Mouse (Mus musculus): ENCODE data around the gene Olfr996. TPM values are rescaled to one million over a fixed set of nuclear protein-coding genes. Genes with fewer than 3 reads are reported as not detected.
"Not testable (repeated sequence)": the region's sequence is repeated elsewhere in the genome, so short reads cannot be mapped to it uniquely, and the experiment has no call there.

Olfr996 gene
- not detected in 2 replicates for polyA plus RNA-seq (2015; fragmentation: Nextera tagmentation; extraction: Ambion mirVana)

DNA sequence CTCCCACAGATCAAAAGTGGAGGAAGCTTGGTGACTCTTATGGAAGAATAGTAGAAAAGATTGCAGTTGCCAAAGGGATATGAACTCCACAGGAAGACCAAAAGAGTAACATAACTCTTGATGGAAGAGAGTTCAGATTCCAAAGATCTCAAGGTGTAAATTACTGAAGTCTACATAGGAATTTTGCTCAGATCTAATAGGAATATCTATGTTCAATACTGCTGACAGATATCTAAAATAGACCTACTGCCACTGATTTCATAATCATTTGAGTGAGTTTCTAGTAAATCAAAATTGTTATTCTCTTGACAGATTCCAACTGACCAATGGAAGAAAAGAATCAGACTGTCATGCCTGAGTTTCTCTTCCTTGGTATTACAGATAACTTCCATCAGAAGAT, at the start of gene Olfr996:
TSS of gene Olfr996 (plus strand) at position 301 of the 400 bp plus-strand sequence.
- DNase-seq (no peak), ATAC-seq (no peak)
- no peak within 1 kb of the TSS for H3K9ac ChIP-seq (replicated peaks)
- no peaks in the 10 kb centered on the region for H3K27me3 ChIP-seq (ENCODE audit: insufficient read depth, low read length)
- no peaks in the 10 kb centered on the region for H3K36me3 ChIP-seq (replicated peaks; ENCODE audit: insufficient read depth, low read length)
- TF ChIP-seq EP300 (IDR thresholded peaks at IDR 0.05; ENCODE audit: low read depth) = no peak
- no peak for TF ChIP-seq CTCF (IDR thresholded peaks at IDR 0.05; ENCODE audit: low read depth)
- H3K4me2 ChIP-seq (ENCODE audit: low read depth, low read length) = no peak within 1 kb of the TSS
- no peak within 1 kb of the TSS for H3K27ac ChIP-seq (ENCODE audit: low read depth)
- no peaks in the 10 kb centered on the region for H3K4me1 ChIP-seq (ENCODE audit: insufficient read depth)
- no peaks in the 10 kb centered on the region for H3K9me3 ChIP-seq (ENCODE audit: low read length)
- H3K4me3 ChIP-seq (ENCODE audit: low read depth, low read length) = no peak within 1 kb of the TSS

DNA sequence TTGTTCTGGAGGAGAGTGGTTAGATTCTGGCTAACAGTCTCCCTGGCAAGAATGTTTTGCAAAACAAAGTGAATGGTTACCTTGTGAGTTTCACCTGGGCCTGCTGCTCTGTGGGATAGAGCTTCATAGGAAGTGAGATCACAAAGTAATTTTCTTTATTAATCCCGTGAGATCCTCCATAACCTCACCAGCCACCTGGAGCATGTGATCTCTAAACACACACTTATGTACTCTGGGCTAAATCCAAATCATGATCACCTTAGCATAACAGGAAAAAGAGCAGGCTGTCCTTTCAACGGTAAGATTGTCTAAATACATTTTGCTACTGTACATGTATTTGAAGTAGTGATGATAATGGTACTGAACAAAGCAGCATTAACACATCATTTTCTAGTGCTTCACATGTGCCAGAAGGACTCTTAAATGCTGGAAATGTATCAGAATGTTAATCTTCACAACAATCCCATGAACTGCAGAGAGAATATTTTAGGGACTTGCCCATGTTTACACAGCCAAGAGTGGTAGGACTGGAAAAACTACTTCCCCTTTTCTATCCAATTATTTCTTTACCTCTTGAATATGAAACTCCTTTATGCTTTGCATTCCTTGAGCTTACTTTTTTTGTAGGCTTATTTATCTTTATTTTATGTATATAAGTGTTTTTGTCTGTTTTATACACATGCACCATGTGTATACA, 46.8 kb upstream of the Olfr996 start:
- H3K36me3 ChIP-seq (replicated peaks; ENCODE audit: insufficient read depth, low read length) = no peaks in the 10 kb centered on the region
- no peaks in the 10 kb centered on the region for H3K27me3 ChIP-seq (ENCODE audit: insufficient read depth, low read length)
- no peaks in the 10 kb centered on the region for H3K9me3 ChIP-seq (ENCODE audit: low read length)
- ATAC-seq = no peak
- TF ChIP-seq CTCF (IDR thresholded peaks at IDR 0.05; ENCODE audit: low read depth) = no peak
- TF ChIP-seq EP300 (IDR thresholded peaks at IDR 0.05; ENCODE audit: low read depth) = no peak
- H3K4me2 ChIP-seq (ENCODE audit: low read depth, low read length) = no peak overlapping the region
- no peaks in the 10 kb centered on the region for H3K4me1 ChIP-seq (ENCODE audit: insufficient read depth)
- DNase-seq = no peak
- WGBS (ENCODE audit: insufficient replicate concordance) = 65% methylated on average over 2 of the region's 2 CpGs
- no peak overlapping the region for H3K9ac ChIP-seq (replicated peaks)
- no peak overlapping the region for H3K27ac ChIP-seq (ENCODE audit: low read depth)
- no peak overlapping the region for H3K4me3 ChIP-seq (ENCODE audit: low read depth, low read length)

GRCm38 (mm10) chr2:85533934-85534333, 45.1 kb upstream of the Olfr996 start:
- H3K4me2 ChIP-seq (ENCODE audit: low read depth, low read length) = no peak overlapping the region
- ATAC-seq (no peak), DNase-seq (no peak)
- H3K4me1 ChIP-seq (ENCODE audit: insufficient read depth) = no peaks in the 10 kb centered on the region
- H3K27ac ChIP-seq (ENCODE audit: low read depth) = no peak overlapping the region
- no peaks in the 10 kb centered on the region for H3K27me3 ChIP-seq (ENCODE audit: insufficient read depth, low read length)
- H3K36me3 ChIP-seq (replicated peaks; ENCODE audit: insufficient read depth, low read length) = no peaks in the 10 kb centered on the region
- no peaks in the 10 kb centered on the region for H3K9me3 ChIP-seq (ENCODE audit: low read length)
- no peak overlapping the region for H3K9ac ChIP-seq (replicated peaks)
- WGBS (ENCODE audit: insufficient replicate concordance) = 94% methylated on average over 1 of the region's 1 CpGs
- TF ChIP-seq CTCF (IDR thresholded peaks at IDR 0.05; ENCODE audit: low read depth) = no peak
- TF ChIP-seq EP300 (IDR thresholded peaks at IDR 0.05; ENCODE audit: low read depth) = no peak
- H3K4me3 ChIP-seq (ENCODE audit: low read depth, low read length) = no peak overlapping the region

- H3K27me3 ChIP-seq (ENCODE audit: insufficient read depth, low read length) = no peaks in the 10 kb centered on the region
- no peak for ATAC-seq
Observed at GRCm38 (mm10) chr2:85554806-85555205, 24.2 kb upstream of the Olfr996 start.

GRCm38 (mm10) chr2:85560226-85560625, 18.8 kb upstream of the Olfr996 start:
- Histone ChIP-seq H3K4me2 (ENCODE audit: low read depth, low read length) (no peak overlapping the region), H3K36me3 (replicated peaks; ENCODE audit: insufficient read depth, low read length) (no peaks in the 10 kb centered on the region), H3K9ac (replicated peaks) (no peak overlapping the region), H3K27me3 (ENCODE audit: insufficient read depth, low read length) (no peaks in the 10 kb centered on the region), H3K4me1 (ENCODE audit: insufficient read depth) (no peaks in the 10 kb centered on the region), H3K27ac (ENCODE audit: low read depth) (no peak overlapping the region), H3K4me3 (ENCODE audit: low read depth, low read length) (no peak overlapping the region), H3K9me3 (ENCODE audit: low read length) (no peaks in the 10 kb centered on the region)
- TF ChIP-seq EP300 (IDR thresholded peaks at IDR 0.05; ENCODE audit: low read depth) (no peak), CTCF (IDR thresholded peaks at IDR 0.05; ENCODE audit: low read depth) (no peak)
- 31% methylated on average over 4 of the region's 4 CpGs for WGBS (ENCODE audit: insufficient replicate concordance)
- DNase-seq (no peak), ATAC-seq (no peak)

More at GRCm38 (mm10) chr2:85554806-85555205, 24.2 kb upstream of the Olfr996 start:
- DNase-seq = no peak
- Histone ChIP-seq H3K9me3 (ENCODE audit: low read length) (no peaks in the 10 kb centered on the region), H3K4me3 (ENCODE audit: low read depth, low read length) (no peak overlapping the region), H3K27ac (ENCODE audit: low read depth) (no peak overlapping the region), H3K4me1 (ENCODE audit: insufficient read depth) (no peaks in the 10 kb centered on the region), H3K4me2 (ENCODE audit: low read depth, low read length) (no peak overlapping the region), H3K9ac (replicated peaks) (no peak overlapping the region), H3K36me3 (replicated peaks; ENCODE audit: insufficient read depth, low read length) (no peaks in the 10 kb centered on the region)
- TF ChIP-seq EP300 (IDR thresholded peaks at IDR 0.05; ENCODE audit: low read depth) = no peak
- TF ChIP-seq CTCF (IDR thresholded peaks at IDR 0.05; ENCODE audit: low read depth) = no peak
- WGBS (ENCODE audit: insufficient replicate concordance) = 39% methylated on average over 1 of the region's 1 CpGs

- DNase-seq = no peak
- 25% methylated on average over 4 of the region's 4 CpGs for WGBS (ENCODE audit: insufficient replicate concordance)
Observed at GRCm38 (mm10) chr2:85561187-85561586, 17.8 kb upstream of the Olfr996 start.

DNA sequence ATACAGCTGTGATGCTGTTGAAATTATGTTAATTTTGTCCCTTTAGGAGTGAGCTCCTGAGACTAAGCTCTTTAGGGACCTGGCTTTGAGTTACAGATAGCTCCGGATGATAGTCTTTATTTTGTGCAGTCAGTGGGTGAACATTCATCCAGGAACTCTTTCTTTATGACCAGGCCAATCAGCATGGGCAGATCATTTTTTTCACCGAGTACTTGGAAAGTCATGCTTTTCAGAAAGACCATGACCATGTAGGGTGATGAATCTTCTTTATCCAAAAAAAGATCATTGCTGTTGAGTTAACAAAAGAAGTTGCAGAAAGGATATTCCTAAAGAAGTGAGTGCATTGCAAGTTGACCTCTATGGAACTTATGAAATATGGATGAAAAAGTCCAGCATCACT, 9.6 kb downstream of the Olfr996 start, which contains the start of gene Olfr998:
TSS of gene Olfr998 (plus strand) at position 301 of the 400 bp plus-strand sequence.
- WGBS (ENCODE audit: insufficient replicate concordance) = 67% methylated on average over 2 of the region's 2 CpGs
- H3K27me3 ChIP-seq (ENCODE audit: insufficient read depth, low read length); H3K36me3 ChIP-seq (replicated peaks; ENCODE audit: insufficient read depth, low read length); H3K9ac ChIP-seq (replicated peaks); ATAC-seq; H3K4me3 ChIP-seq (ENCODE audit: low read depth, low read length); H3K4me2 ChIP-seq (ENCODE audit: low read depth, low read length); H3K4me1 ChIP-seq (ENCODE audit: insufficient read depth); H3K27ac ChIP-seq (ENCODE audit: low read depth); DNase-seq; H3K9me3 ChIP-seq (ENCODE audit: low read length): not testable (repeated sequence)

More at GRCm38 (mm10) chr2:85561187-85561586, 17.8 kb upstream of the Olfr996 start:
- Histone ChIP-seq H3K36me3 (replicated peaks; ENCODE audit: insufficient read depth, low read length) (no peaks in the 10 kb centered on the region), H3K4me1 (ENCODE audit: insufficient read depth) (no peaks in the 10 kb centered on the region), H3K9ac (replicated peaks) (no peak overlapping the region), H3K27ac (ENCODE audit: low read depth) (no peak overlapping the region), H3K9me3 (ENCODE audit: low read length) (no peaks in the 10 kb centered on the region), H3K27me3 (ENCODE audit: insufficient read depth, low read length) (no peaks in the 10 kb centered on the region), H3K4me2 (ENCODE audit: low read depth, low read length) (no peak overlapping the region), H3K4me3 (ENCODE audit: low read depth, low read length) (no peak overlapping the region)
- peak; percentile 76 for TF ChIP-seq CTCF (IDR thresholded peaks at IDR 0.05; ENCODE audit: low read depth)
- no peak for TF ChIP-seq EP300 (IDR thresholded peaks at IDR 0.05; ENCODE audit: low read depth)
- no peak for ATAC-seq

Measured in liver, postnatal 0 days (tissue).